Mouse (Mus musculus): ENCODE data around the gene Fndc1. TPM values are rescaled to one million over a fixed set of nuclear protein-coding genes. Genes with fewer than 3 reads are reported as not detected.

Gene Fndc1
- 0.69 and 2.2 TPM in 2 replicates for polyA plus RNA-seq (2014; fragmentation: Nextera tagmentation; extraction: Ambion mirVana)

- WGBS (ENCODE audit: insufficient replicate concordance), result 2% methylated on average over 60 of the region's 60 CpGs
- ATAC-seq (replicated peaks; ENCODE audit: insufficient number of reproducible peaks, low FRiP score, low TSS enrichment), result peak; percentile 35; the same call in 1 of the 2 replicates
Observed at GRCm38 (mm10) chr17:7826819-7827515, at the start of gene Fndc1. Gene Fndc1, minus strand, starts transcription at chr17:7827302.

DNA sequence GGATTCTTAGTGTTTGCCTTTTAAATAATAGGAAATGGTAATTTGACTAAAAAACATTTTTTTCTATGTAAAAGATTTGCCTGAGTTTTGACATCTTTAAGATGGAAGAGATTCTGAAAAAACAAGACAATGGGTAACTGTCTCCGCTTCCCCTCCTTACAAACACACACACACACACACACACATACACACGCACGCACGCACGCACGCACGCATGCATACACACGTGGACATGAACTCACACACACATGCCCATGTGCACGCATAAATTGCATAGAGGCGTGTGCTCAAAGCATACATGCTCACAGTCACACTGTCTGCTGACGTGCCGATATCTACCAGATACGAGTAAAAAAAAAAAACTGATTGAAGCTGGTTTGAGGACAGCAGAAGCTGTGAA lies 49.4 kb upstream of the Fndc1 start:
- H3K4me2 ChIP-seq, result no peak overlapping the region
- no peak overlapping the region for H3K27ac ChIP-seq (ENCODE audit: low read depth, low read length)
- H3K27me3 ChIP-seq (ENCODE audit: control insufficient read depth, insufficient read depth, low read length), result no peaks in the 10 kb centered on the region
- WGBS (ENCODE audit: insufficient replicate concordance), result 81% methylated on average over 13 of the region's 13 CpGs
- H3K9ac ChIP-seq (ENCODE audit: low read depth, low read length), result no peak overlapping the region
- no peak for ATAC-seq (replicated peaks; ENCODE audit: insufficient number of reproducible peaks, low FRiP score, low TSS enrichment)
- no peaks in the 10 kb centered on the region for H3K9me3 ChIP-seq (replicated peaks; ENCODE audit: control insufficient read depth, low read length)
- H3K36me3 ChIP-seq (ENCODE audit: control insufficient read depth, insufficient read depth, low read length), result no peaks in the 10 kb centered on the region
- H3K4me1 ChIP-seq (ENCODE audit: control insufficient read depth, insufficient read depth, low read length), result no peaks in the 10 kb centered on the region
- H3K4me3 ChIP-seq (ENCODE audit: low read depth, low read length), result no peak overlapping the region

More at GRCm38 (mm10) chr17:7826819-7827515, at the start of gene Fndc1:
- Histone ChIP-seq H3K4me1 (ENCODE audit: control insufficient read depth, insufficient read depth, low read length) (peaks cover 3% of the 10 kb centered on the region), H3K4me2 (peak within 1 kb of the TSS; percentile 89), H3K9me3 (replicated peaks; ENCODE audit: control insufficient read depth, low read length) (no peaks in the 10 kb centered on the region), H3K27me3 (ENCODE audit: control insufficient read depth, insufficient read depth, low read length) (peaks cover 55% of the 10 kb centered on the region), H3K4me3 (ENCODE audit: low read depth, low read length) (peak within 1 kb of the TSS; percentile 48), H3K36me3 (ENCODE audit: control insufficient read depth, insufficient read depth, low read length) (no peaks in the 10 kb centered on the region), H3K9ac (ENCODE audit: low read depth, low read length) (peak within 1 kb of the TSS; percentile 62), H3K27ac (ENCODE audit: low read depth, low read length) (no peak within 1 kb of the TSS)

DNA sequence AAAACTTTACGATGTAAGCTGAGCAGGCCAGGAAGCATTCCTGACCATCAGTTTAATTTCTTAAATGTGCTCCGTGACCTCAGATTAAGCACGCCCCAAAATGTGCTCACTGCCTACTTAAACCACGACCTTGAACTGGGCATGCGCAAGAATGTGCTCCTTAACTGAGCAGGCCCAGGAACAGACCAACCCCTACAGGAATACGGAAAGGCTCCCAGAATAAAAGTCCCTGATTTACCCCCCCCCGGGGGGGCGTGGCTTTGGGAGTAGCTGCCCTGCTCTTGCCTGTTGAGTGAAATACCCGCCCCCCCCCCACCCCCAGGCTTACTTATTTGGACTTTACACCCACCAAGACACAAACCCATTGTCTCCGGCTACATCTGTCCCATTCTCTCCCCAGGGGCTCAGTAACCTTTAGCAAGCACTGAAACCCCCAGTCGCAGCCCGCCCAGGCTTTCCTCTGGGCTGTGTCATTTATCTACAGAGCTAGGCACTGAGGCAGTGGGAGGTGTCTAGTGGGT lies 48.9 kb upstream of the Fndc1 start:
- no peaks in the 10 kb centered on the region for H3K27me3 ChIP-seq (ENCODE audit: control insufficient read depth, insufficient read depth, low read length)
- 48% methylated on average over 12 of the region's 12 CpGs for WGBS (ENCODE audit: insufficient replicate concordance)
- no peaks in the 10 kb centered on the region for H3K36me3 ChIP-seq (ENCODE audit: control insufficient read depth, insufficient read depth, low read length)
- no peak overlapping the region for H3K27ac ChIP-seq (ENCODE audit: low read depth, low read length)
- no peak overlapping the region for H3K4me2 ChIP-seq
- no peak for ATAC-seq (replicated peaks; ENCODE audit: insufficient number of reproducible peaks, low FRiP score, low TSS enrichment)
- no peaks in the 10 kb centered on the region for H3K9me3 ChIP-seq (replicated peaks; ENCODE audit: control insufficient read depth, low read length)
- H3K9ac ChIP-seq (ENCODE audit: low read depth, low read length), result no peak overlapping the region
- H3K4me1 ChIP-seq (ENCODE audit: control insufficient read depth, insufficient read depth, low read length), result no peaks in the 10 kb centered on the region
- H3K4me3 ChIP-seq (ENCODE audit: low read depth, low read length), result no peak overlapping the region

- Histone ChIP-seq H3K4me1 (ENCODE audit: control insufficient read depth, insufficient read depth, low read length) (no peaks in the 10 kb centered on the region), H3K4me2 (no peak overlapping the region), H3K9me3 (replicated peaks; ENCODE audit: control insufficient read depth, low read length) (no peaks in the 10 kb centered on the region), H3K27me3 (ENCODE audit: control insufficient read depth, insufficient read depth, low read length) (no peaks in the 10 kb centered on the region), H3K4me3 (ENCODE audit: low read depth, low read length) (no peak overlapping the region), H3K9ac (ENCODE audit: low read depth, low read length) (no peak overlapping the region), H3K36me3 (ENCODE audit: control insufficient read depth, insufficient read depth, low read length) (no peaks in the 10 kb centered on the region), H3K27ac (ENCODE audit: low read depth, low read length) (no peak overlapping the region)
- ATAC-seq (replicated peaks; ENCODE audit: insufficient number of reproducible peaks, low FRiP score, low TSS enrichment), result no peak
- WGBS (ENCODE audit: insufficient replicate concordance), result 74% methylated on average over 21 of the region's 21 CpGs
Observed at GRCm38 (mm10) chr17:7874776-7875531, 47.9 kb upstream of the Fndc1 start.

- Histone ChIP-seq H3K27me3 (ENCODE audit: control insufficient read depth, insufficient read depth, low read length) (no peaks in the 10 kb centered on the region), H3K36me3 (ENCODE audit: control insufficient read depth, insufficient read depth, low read length) (no peaks in the 10 kb centered on the region), H3K27ac (ENCODE audit: low read depth, low read length) (no peak overlapping the region), H3K4me2 (no peak overlapping the region), H3K4me3 (ENCODE audit: low read depth, low read length) (no peak overlapping the region), H3K4me1 (ENCODE audit: control insufficient read depth, insufficient read depth, low read length) (no peaks in the 10 kb centered on the region), H3K9ac (ENCODE audit: low read depth, low read length) (no peak overlapping the region), H3K9me3 (replicated peaks; ENCODE audit: control insufficient read depth, low read length) (no peaks in the 10 kb centered on the region)
- WGBS (ENCODE audit: insufficient replicate concordance), result 77% methylated on average over 7 of the region's 7 CpGs
- no peak for ATAC-seq (replicated peaks; ENCODE audit: insufficient number of reproducible peaks, low FRiP score, low TSS enrichment)
Observed at GRCm38 (mm10) chr17:7873382-7873781, 46.3 kb upstream of the Fndc1 start.

DNA sequence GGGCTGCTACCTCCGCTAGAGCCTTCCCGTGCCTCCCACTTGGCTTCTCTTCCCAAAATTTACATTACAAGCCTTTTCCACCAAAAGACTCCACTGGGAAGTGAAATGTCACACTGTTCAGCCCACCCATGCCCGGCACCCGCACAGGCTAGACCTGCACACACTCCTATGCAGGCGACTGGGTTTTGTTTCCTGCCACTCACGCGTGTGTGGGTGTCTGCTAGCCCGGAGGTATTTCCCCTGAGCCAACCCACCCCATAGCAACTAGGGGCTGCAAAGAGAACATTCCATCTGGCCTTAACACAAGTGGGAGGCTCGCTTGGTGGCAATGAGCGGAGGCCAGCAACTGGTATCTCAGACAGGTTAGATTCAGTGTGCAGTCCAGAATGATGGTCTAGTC lies 44.7 kb upstream of the Fndc1 start:
- 71% methylated on average over 10 of the region's 10 CpGs for WGBS (ENCODE audit: insufficient replicate concordance)
- Histone ChIP-seq H3K36me3 (ENCODE audit: control insufficient read depth, insufficient read depth, low read length) (no peaks in the 10 kb centered on the region), H3K27ac (ENCODE audit: low read depth, low read length) (no peak overlapping the region)

GRCm38 (mm10) chr17:7870862-7871605 lies 43.9 kb upstream of the Fndc1 start:
- Histone ChIP-seq H3K4me3 (ENCODE audit: low read depth, low read length) (no peak overlapping the region), H3K9ac (ENCODE audit: low read depth, low read length) (no peak overlapping the region), H3K27ac (ENCODE audit: low read depth, low read length) (no peak overlapping the region), H3K4me1 (ENCODE audit: control insufficient read depth, insufficient read depth, low read length) (no peaks in the 10 kb centered on the region), H3K9me3 (replicated peaks; ENCODE audit: control insufficient read depth, low read length) (no peaks in the 10 kb centered on the region), H3K27me3 (ENCODE audit: control insufficient read depth, insufficient read depth, low read length) (no peaks in the 10 kb centered on the region), H3K36me3 (ENCODE audit: control insufficient read depth, insufficient read depth, low read length) (no peaks in the 10 kb centered on the region), H3K4me2 (no peak overlapping the region)
- ATAC-seq (replicated peaks; ENCODE audit: insufficient number of reproducible peaks, low FRiP score, low TSS enrichment), result no peak
- 86% methylated on average over 6 of the region's 6 CpGs for WGBS (ENCODE audit: insufficient replicate concordance)

More for the DNA sequence above, 44.7 kb upstream of the Fndc1 start:
- Histone ChIP-seq H3K27me3 (ENCODE audit: control insufficient read depth, insufficient read depth, low read length) (no peaks in the 10 kb centered on the region), H3K4me3 (ENCODE audit: low read depth, low read length) (no peak overlapping the region), H3K9ac (ENCODE audit: low read depth, low read length) (no peak overlapping the region), H3K4me2 (no peak overlapping the region), H3K4me1 (ENCODE audit: control insufficient read depth, insufficient read depth, low read length) (no peaks in the 10 kb centered on the region), H3K9me3 (replicated peaks; ENCODE audit: control insufficient read depth, low read length) (no peaks in the 10 kb centered on the region)
- no peak for ATAC-seq (replicated peaks; ENCODE audit: insufficient number of reproducible peaks, low FRiP score, low TSS enrichment)

GRCm38 (mm10) chr17:7869114-7869513 lies 42.0 kb upstream of the Fndc1 start:
- no peak for ATAC-seq (replicated peaks; ENCODE audit: insufficient number of reproducible peaks, low FRiP score, low TSS enrichment)
- 72% methylated on average over 7 of the region's 7 CpGs for WGBS (ENCODE audit: insufficient replicate concordance)

More at GRCm38 (mm10) chr17:7869114-7869513, 42.0 kb upstream of the Fndc1 start:
- Histone ChIP-seq H3K9me3 (replicated peaks; ENCODE audit: control insufficient read depth, low read length) (no peaks in the 10 kb centered on the region), H3K9ac (ENCODE audit: low read depth, low read length) (no peak overlapping the region), H3K36me3 (ENCODE audit: control insufficient read depth, insufficient read depth, low read length) (no peaks in the 10 kb centered on the region), H3K4me1 (ENCODE audit: control insufficient read depth, insufficient read depth, low read length) (peaks cover 4% of the 10 kb centered on the region; the same call in 1 of the 2 replicates), H3K27ac (ENCODE audit: low read depth, low read length) (no peak overlapping the region), H3K4me3 (ENCODE audit: low read depth, low read length) (no peak overlapping the region), H3K27me3 (ENCODE audit: control insufficient read depth, insufficient read depth, low read length) (no peaks in the 10 kb centered on the region), H3K4me2 (no peak overlapping the region)
